Comparison of ENCODE assay signal across 7 mouse cellular contexts in genomic region chr10:89732001-89732794, GRCm38 (mm10). TPM values are rescaled to one million over a fixed set of nuclear protein-coding genes. Genes with fewer than 3 reads are reported as not detected.
DNase-seq lines count a peak whose midpoint lies in the region; ATAC-seq lines count a peak whose summit lies in the region.

Gene Actr6, minus strand, starts transcription at chr10:89732295.

- intact Hi-C loops in left cerebral cortex, postnatal 25 days (cut with DNase I) = no loop called here

- DNase-seq in adrenal gland, adult 18-20 months (ENCODE audit: low spot score in 2 of 2) = peak; percentile 86 to 87
- peak; percentile 97 for DNase-seq in embryo, embryonic 11 days
- DNase-seq in gastrocnemius, postnatal 25 days = peak; percentile 89
- DNase-seq in left cerebral cortex, postnatal 25 days (ENCODE audit: low spot score in 2 of 2) = peak; percentile 93 to 96
- peak; percentile 93 for DNase-seq in midbrain, embryonic 10.5 days (ENCODE audit: low spot score)
- peak; percentile 89 for DNase-seq in right cerebral cortex, postnatal 4 days

- H3K4me2 ChIP-seq in intestine, embryonic 15.5 days (replicated peaks) = peak within 1 kb of the TSS; percentile 62

- H3K27ac ChIP-seq in intestine, embryonic 15.5 days = no peak within 1 kb of the TSS
- H3K27ac ChIP-seq in midbrain, embryonic 10.5 days (replicated peaks) = peak within 1 kb of the TSS; percentile 77

- H3K27me3 ChIP-seq in intestine, embryonic 15.5 days (replicated peaks) = no peaks in the 10 kb centered on the region
- H3K27me3 ChIP-seq in midbrain, embryonic 10.5 days (ENCODE audit: low read depth, poor library complexity, severe bottlenecking) = no peaks in the 10 kb centered on the region

- WGBS in intestine, embryonic 15.5 days = under 1% methylated on average over 49 of the region's 49 CpGs
- WGBS in midbrain, embryonic 10.5 days = 1% methylated on average over 49 of the region's 49 CpGs

- peak within 1 kb of the TSS; percentile 58 for H3K4me3 ChIP-seq in intestine, embryonic 15.5 days (replicated peaks)
- H3K4me3 ChIP-seq in midbrain, embryonic 10.5 days = peak within 1 kb of the TSS; percentile 68

- peaks cover 8% of the 10 kb centered on the region; the same call in 1 of the 2 replicates for H3K4me1 ChIP-seq in intestine, embryonic 15.5 days (replicated peaks)
- peaks cover 21% of the 10 kb centered on the region for H3K4me1 ChIP-seq in midbrain, embryonic 10.5 days

- ATAC-seq in intestine, embryonic 15.5 days = peak; percentile 99

- H3K9ac ChIP-seq in intestine, embryonic 15.5 days = peak within 1 kb of the TSS; percentile 47

- H3K36me3 ChIP-seq in intestine, embryonic 15.5 days = no peaks in the 10 kb centered on the region
- H3K36me3 ChIP-seq in midbrain, embryonic 10.5 days = peaks cover 11% of the 10 kb centered on the region

- no peaks in the 10 kb centered on the region for H3K9me3 ChIP-seq in intestine, embryonic 15.5 days
- H3K9me3 ChIP-seq in midbrain, embryonic 10.5 days (replicated peaks) = no peaks in the 10 kb centered on the region

RNA-seq across cellular contexts. Expression of gene Actr6, which starts in this region (rescaled TPM):
- total RNA-seq in adrenal gland, adult 18-20 months (2021) = 10 to 100 TPM; 18.5 to 21.8 TPM
- 1 to 10 TPM; 5.2 to 5.6 TPM for total RNA-seq in gastrocnemius, postnatal 25 days (2021)
- polyA plus RNA-seq in intestine, embryonic 15.5 days (2015; fragmentation: Nextera tagmentation; extraction: Ambion mirVana) = 23.8 and 30.6 TPM in 2 replicates
- total RNA-seq in left cerebral cortex, postnatal 25 days (2021) = 10 to 100 TPM; 18.5 to 25.2 TPM
- polyA plus RNA-seq in midbrain, embryonic 10.5 days (2016; fragmentation: Nextera tagmentation; extraction: Ambion mirVana) = 37.2 and 41.3 TPM in 2 replicates
